Mouse (Mus musculus) kidney, adult 2 months (tissue): ENCODE data around the gene Fam107b. TPM values are rescaled to one million over a fixed set of nuclear protein-coding genes. Genes with fewer than 3 reads are reported as not detected.

Experiments used
- DNase-seq: peaks from one replicate; pipeline ENCODE4 v3.0.0; 2021
- H3K27ac ChIP-seq: fragments of 200-500 bp; 2 replicates; pipeline ENCODE4 v1.5.1; 2012; ENCODE audit warnings: low read depth, low read length, control low read depth, inconsistent platforms; ENCODE audit not compliant: insufficient read depth
- H3K27me3 ChIP-seq: fragments of 200-500 bp; replicated peaks from 2 replicates; pipeline ENCODE4 v1.6.1; 2012; ENCODE audit warnings: mild to moderate bottlenecking, moderate library complexity, low read length, inconsistent platforms; ENCODE audit not compliant: control insufficient read depth, insufficient read depth
- H3K36me3 ChIP-seq: fragments of 200-500 bp; 2 replicates; pipeline ENCODE4 v1.6.1; 2012; ENCODE audit warnings: mild to moderate bottlenecking, moderate library complexity, low read length, inconsistent platforms; ENCODE audit not compliant: control insufficient read depth, insufficient read depth
- H3K4me1 ChIP-seq: fragments of 200-500 bp; 2 replicates; pipeline ENCODE4 v1.6.1; 2011; ENCODE audit warnings: low read length; ENCODE audit not compliant: control insufficient read depth, insufficient read depth
- H3K4me3 ChIP-seq: fragments of 200-500 bp; 2 replicates; pipeline ENCODE4 v1.5.1; 2011; ENCODE audit warnings: mild to moderate bottlenecking, low read depth, low read length, control low read depth; ENCODE audit not compliant: insufficient read depth
- CTCF ChIP-seq: fragments of 200-500 bp; conservative IDR thresholded peaks from 2 replicates; pipeline ENCODE4 v1.5.1; 2011; ENCODE audit warnings: low read depth, mild to moderate bottlenecking, control low read depth, low read length, moderate library complexity, mixed read lengths; ENCODE audit not compliant: insufficient read depth, insufficient read length
- POLR2A ChIP-seq: fragments of 200-500 bp; IDR thresholded peaks from one replicate; pipeline ENCODE4 v1.6.1; 2011; ENCODE audit warnings: low read depth, low read length, control low read depth
- WGBS: fragments of 180-500 bp; shearing (Covaris S2); methylation state at CpG from one replicate; pipeline ENCODE4 v1.1.7; 2018; 5-methylcytosine and 5-hydroxymethylcytosine counted together
- polyA plus RNA-seq: library from polyadenylated mRNA; depleted of rRNA; stranded (reverse); fragments of >200 nt; gene quantifications from 2 replicates; pipeline ENCODE4 v1.2.3, GENCODE M21; 2012; rRNA removed

Fam107b gene
- polyA plus RNA-seq, 1 experiment, result 54.3 TPM

DNA sequence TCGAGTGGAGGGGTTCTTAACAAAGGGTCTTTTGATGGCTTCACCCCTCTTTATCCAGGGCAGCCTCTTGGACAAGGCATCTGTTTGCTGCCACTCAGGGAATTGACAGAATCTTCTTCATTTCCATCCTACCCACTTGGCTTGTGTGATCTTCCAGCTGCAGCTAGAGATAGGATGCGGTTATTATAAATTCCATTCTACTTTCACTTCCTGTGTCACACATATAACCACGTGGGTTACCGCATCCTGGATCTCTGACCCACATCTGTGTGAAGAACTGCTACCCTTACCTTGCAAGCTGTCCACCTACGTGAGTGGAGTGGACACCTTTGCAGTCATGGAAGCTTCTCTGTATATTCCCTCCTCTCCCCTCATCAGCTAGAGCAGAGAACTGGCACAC is 240.0 kb downstream of the Fam107b start:
- 66% methylated on average over 5 of the region's 5 CpGs for WGBS
- Histone ChIP-seq H3K27me3 (no peaks in the 10 kb centered on the region), H3K4me3 (no peak overlapping the region), H3K36me3 (no peaks in the 10 kb centered on the region), H3K27ac (no peak overlapping the region), H3K4me1 (no peaks in the 10 kb centered on the region)
- DNase-seq, result no peak
- TF ChIP-seq CTCF (no peak), POLR2A (no peak)

- Histone ChIP-seq H3K36me3 (no peaks in the 10 kb centered on the region), H3K4me3 (no peak overlapping the region), H3K4me1 (no peaks in the 10 kb centered on the region), H3K27ac (no peak overlapping the region), H3K27me3 (no peaks in the 10 kb centered on the region)
- DNase-seq, result peak; percentile 50
- TF ChIP-seq POLR2A (no peak), CTCF (peak; percentile 23; the same call in 1 of the 2 replicates)
- 49% methylated on average over 6 of the region's 6 CpGs for WGBS
Measured at GRCm38 (mm10) chr2:3816142-3816609, 245.9 kb downstream of the Fam107b start.

DNA sequence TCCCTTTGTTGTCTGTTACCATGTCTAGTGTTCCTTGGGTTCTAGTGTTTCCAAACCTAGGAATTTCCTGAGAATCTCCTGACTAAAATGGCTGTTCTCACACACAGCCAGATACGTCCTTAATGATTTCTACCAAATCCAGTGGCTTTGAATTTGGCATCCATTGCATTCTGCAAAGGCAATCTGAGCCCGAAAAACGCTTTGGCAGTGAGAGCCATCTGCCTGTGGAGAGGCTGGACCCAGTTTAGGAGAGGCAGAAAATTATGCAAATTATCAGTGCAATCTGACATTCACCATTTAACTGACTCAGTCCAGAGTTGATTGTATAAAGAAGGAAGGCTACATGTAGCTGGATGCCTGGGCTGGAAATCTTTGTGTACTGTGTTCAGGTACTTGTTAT is 247.3 kb downstream of the Fam107b start:
- H3K4me3 ChIP-seq, result no peak overlapping the region
- no peaks in the 10 kb centered on the region for H3K36me3 ChIP-seq
- H3K27me3 ChIP-seq, result no peaks in the 10 kb centered on the region
- no peak for DNase-seq
- H3K4me1 ChIP-seq, result no peaks in the 10 kb centered on the region
- H3K27ac ChIP-seq, result no peak overlapping the region
- TF ChIP-seq CTCF (no peak), POLR2A (no peak)
- 88% methylated on average over 3 of the region's 3 CpGs for WGBS

- H3K36me3 ChIP-seq, result no peaks in the 10 kb centered on the region
- WGBS, result 57% methylated on average over 8 of the region's 8 CpGs
- H3K4me1 ChIP-seq, result no peaks in the 10 kb centered on the region
- H3K27me3 ChIP-seq, result no peaks in the 10 kb centered on the region
- H3K27ac ChIP-seq, result no peak overlapping the region
- no peak for DNase-seq
- TF ChIP-seq CTCF, result no peak
- no peak for TF ChIP-seq POLR2A
- no peak overlapping the region for H3K4me3 ChIP-seq
Measured at GRCm38 (mm10) chr2:3822483-3823455, 252.5 kb downstream of the Fam107b start.

Other genes with a start within 250 kb of the Fam107b start
- 3.6 and 3.7 TPM in 2 replicates for gene Rpp38, start 237.8 kb upstream of the Fam107b start, polyA plus RNA-seq
- gene Acbd7, start 234.3 kb upstream of the Fam107b start, polyA plus RNA-seq, result not detected in 2 replicates
- not detected in 2 replicates for gene Olah, start 173.3 kb upstream of the Fam107b start, polyA plus RNA-seq
- 0.17 TPM in 1 of 2 replicates, not detected in the other for gene Meig1, start 147.8 kb upstream of the Fam107b start, polyA plus RNA-seq
- 2.1 and 2.3 TPM in 2 replicates for gene Dclre1c, start 146.4 kb upstream of the Fam107b start, polyA plus RNA-seq
- gene Suv39h2, start 95.5 kb upstream of the Fam107b start, polyA plus RNA-seq, result 0.16 and 0.22 TPM in 2 replicates
- 0.72 and 0.80 TPM in 2 replicates for gene Gm45902, start 57.7 kb upstream of the Fam107b start, polyA plus RNA-seq
- gene Hspa14, start 57.7 kb upstream of the Fam107b start, polyA plus RNA-seq, result 20.1 and 21.6 TPM in 2 replicates
- gene Cdnf, start 57.5 kb upstream of the Fam107b start, polyA plus RNA-seq, result 0.53 and 0.64 TPM in 2 replicates